Mouse (Mus musculus): ENCODE measurements around the gene Dlx4. TPM values are rescaled to one million over a fixed set of nuclear protein-coding genes. Genes with fewer than 3 reads are reported as not detected.

The Dlx4 gene
- polyA plus RNA-seq, 1 experiment from 2014 or later, result not detected

DNA sequence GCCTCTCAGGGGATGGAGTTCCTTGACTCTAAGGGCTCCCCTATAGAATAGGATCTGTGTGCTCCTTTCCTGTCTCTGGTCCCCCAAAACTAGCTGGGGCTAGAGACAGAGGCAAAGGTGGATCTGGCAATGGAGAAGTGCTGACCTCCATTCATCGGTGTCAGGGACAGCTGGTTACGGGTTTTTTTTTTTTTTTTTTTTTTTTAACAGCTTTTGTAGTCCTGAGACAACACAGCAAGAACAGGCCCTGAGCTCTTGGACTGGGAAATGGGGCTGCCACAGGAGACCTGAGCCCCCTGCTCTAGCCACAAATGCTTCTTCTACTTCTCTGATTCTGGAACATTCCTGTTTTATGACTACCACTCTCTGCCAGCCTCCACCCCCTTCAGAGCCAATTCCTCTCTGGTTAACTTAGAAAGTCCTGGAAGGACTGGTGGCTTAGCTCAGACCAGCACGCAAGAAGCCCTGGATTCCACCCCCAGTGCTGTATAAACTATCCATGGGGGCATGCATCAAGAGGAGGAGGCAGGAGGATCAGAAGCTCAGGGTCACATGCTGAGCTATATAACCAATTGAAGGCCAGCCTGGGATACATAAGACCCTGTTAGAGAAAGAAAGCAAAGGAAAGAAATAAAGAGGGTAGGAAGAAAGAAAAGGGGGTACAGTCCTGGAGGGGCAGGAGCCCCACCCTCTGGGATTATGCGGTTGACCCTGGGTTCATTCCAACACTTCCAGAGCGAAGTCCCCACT is 47.5 kb downstream of the Dlx4 start:
- Histone ChIP-seq H3K36me3 (no peaks in the 10 kb centered on the region), H3K9ac (replicated peaks) (no peak overlapping the region), H3K9me3 (0 out of 2 replicates have a peak, but pooled peaks cover 2% of the 10 kb centered on the region), H3K4me1 (peaks cover 6% of the 10 kb centered on the region; the same call in 1 of the 2 replicates), H3K4me2 (replicated peaks) (no peak overlapping the region), H3K27ac (replicated peaks) (no peak overlapping the region), H3K27me3 (no peaks in the 10 kb centered on the region), H3K4me3 (no peak overlapping the region)
- no peak for ATAC-seq (ENCODE audit: low FRiP score, low read depth)
- 75% methylated on average over 5 of the region's 5 CpGs for WGBS

DNA sequence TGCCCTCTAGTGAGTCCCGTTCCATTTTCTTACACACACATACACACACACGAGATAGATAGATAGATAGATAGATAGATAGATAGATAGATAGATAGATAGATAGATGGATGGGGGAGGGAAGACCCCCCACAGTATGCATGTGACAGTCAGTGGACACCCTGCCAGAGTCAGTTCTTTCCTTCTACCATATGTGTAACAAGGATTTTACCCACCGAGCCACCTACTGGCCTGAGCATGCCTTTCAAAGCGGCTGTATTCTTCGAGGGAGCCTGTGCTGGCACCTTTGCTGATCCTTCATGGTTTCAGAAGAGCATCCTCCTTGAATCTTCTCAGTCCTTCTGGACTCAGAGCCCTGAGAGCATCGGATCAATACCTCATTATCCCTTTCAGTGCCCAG is 48.2 kb downstream of the Dlx4 start:
- WGBS, result 68% methylated on average over 6 of the region's 6 CpGs
- H3K36me3 ChIP-seq, result no peaks in the 10 kb centered on the region
- H3K27ac ChIP-seq (replicated peaks), result no peak overlapping the region
- peaks cover 6% of the 10 kb centered on the region; the same call in 1 of the 2 replicates for H3K4me1 ChIP-seq
- H3K4me3 ChIP-seq, result no peak overlapping the region
- no peaks in the 10 kb centered on the region for H3K9me3 ChIP-seq
- H3K9ac ChIP-seq (replicated peaks), result no peak overlapping the region
- no peaks in the 10 kb centered on the region for H3K27me3 ChIP-seq
- H3K4me2 ChIP-seq (replicated peaks), result no peak overlapping the region
- ATAC-seq (ENCODE audit: low FRiP score, low read depth), result no peak

- Histone ChIP-seq H3K36me3 (no peaks in the 10 kb centered on the region), H3K27me3 (no peaks in the 10 kb centered on the region), H3K9me3 (no peaks in the 10 kb centered on the region), H3K27ac (replicated peaks) (no peak overlapping the region), H3K4me3 (no peak overlapping the region), H3K9ac (replicated peaks) (no peak overlapping the region), H3K4me2 (replicated peaks) (no peak overlapping the region), H3K4me1 (peaks cover 6% of the 10 kb centered on the region; the same call in 1 of the 2 replicates)
- 54% methylated on average over 4 of the region's 4 CpGs for WGBS
- ATAC-seq (ENCODE audit: low FRiP score, low read depth), result no peak
These were observed 49.3 kb downstream of the Dlx4 start for GRCm38 (mm10) chr11:95096608-95097373.

DNA sequence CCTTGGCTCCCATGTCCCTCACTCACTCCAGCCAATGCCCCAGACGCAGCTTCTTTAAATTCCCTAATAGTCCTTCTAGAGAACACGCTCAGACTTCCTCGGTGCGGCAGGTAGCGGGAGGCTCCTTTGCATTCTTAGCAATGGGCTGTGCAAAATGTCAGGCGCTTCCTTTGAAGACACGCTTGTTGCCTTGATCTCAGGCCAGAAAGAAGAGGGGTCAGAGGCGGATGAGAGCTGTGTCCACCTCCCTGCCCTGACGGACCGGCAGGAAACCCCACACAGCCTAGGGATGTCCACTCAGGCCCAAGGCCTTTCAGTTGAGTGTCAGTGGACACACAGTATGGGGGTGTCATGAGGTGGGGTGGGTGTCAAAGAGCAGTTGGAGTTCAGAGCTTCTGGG is 50.5 kb downstream of the Dlx4 start:
- Histone ChIP-seq H3K9me3 (no peaks in the 10 kb centered on the region), H3K9ac (replicated peaks) (no peak overlapping the region), H3K27me3 (no peaks in the 10 kb centered on the region), H3K4me1 (peaks cover 6% of the 10 kb centered on the region; the same call in 1 of the 2 replicates), H3K4me2 (replicated peaks) (no peak overlapping the region), H3K4me3 (no peak overlapping the region), H3K36me3 (no peaks in the 10 kb centered on the region), H3K27ac (replicated peaks) (no peak overlapping the region)
- ATAC-seq (ENCODE audit: low FRiP score, low read depth), result no peak
- 82% methylated on average over 10 of the region's 10 CpGs for WGBS

DNA sequence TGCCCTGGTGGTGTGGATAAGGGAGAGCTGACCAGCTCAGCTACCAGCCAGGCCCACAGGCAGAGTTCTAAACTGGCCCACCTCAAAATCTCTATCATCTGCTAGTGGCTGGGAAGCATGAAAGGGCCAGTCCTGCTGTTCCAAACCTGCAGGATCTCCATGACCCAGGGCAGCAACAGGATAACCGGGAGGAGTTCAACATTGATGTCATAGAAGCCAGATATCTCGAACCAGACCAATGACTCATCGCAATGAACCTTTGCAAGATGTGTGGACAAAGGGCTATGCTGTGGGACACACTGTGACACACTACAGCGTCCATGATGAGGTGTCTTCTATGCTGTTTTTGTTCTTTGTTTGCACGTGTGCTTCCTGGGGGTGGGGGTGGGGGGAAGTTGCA is 53.0 kb downstream of the Dlx4 start:
- no peaks in the 10 kb centered on the region for H3K36me3 ChIP-seq
- H3K27me3 ChIP-seq, result no peaks in the 10 kb centered on the region
- peaks cover 6% of the 10 kb centered on the region; the same call in 1 of the 2 replicates for H3K4me1 ChIP-seq
- ATAC-seq (ENCODE audit: low FRiP score, low read depth), result no peak
- no peak overlapping the region for H3K4me2 ChIP-seq (replicated peaks)
- no peak overlapping the region for H3K27ac ChIP-seq (replicated peaks)
- no peaks in the 10 kb centered on the region for H3K9me3 ChIP-seq
- no peak overlapping the region for H3K4me3 ChIP-seq
- no peak overlapping the region for H3K9ac ChIP-seq (replicated peaks)
- WGBS, result 90% methylated on average over 5 of the region's 5 CpGs

Other genes with a start within 250 kb of the Dlx4 start
- gene Col1a1, start 210.0 kb downstream of the Dlx4 start, polyA plus RNA-seq (2016; fragmentation: Nextera tagmentation; extraction: Ambion mirVana), result 405 and 569 TPM in 2 replicates
- not detected in 2 replicates for gene Hils1, start 178.7 kb downstream of the Dlx4 start, polyA plus RNA-seq (2016; fragmentation: Nextera tagmentation; extraction: Ambion mirVana)
- gene Sgca, start 169.9 kb downstream of the Dlx4 start, polyA plus RNA-seq (2016; fragmentation: Nextera tagmentation; extraction: Ambion mirVana), result not detected in 2 replicates
- gene Ppp1r9b, start 155.2 kb downstream of the Dlx4 start, polyA plus RNA-seq (2016; fragmentation: Nextera tagmentation; extraction: Ambion mirVana), result 15.7 and 17.7 TPM in 2 replicates
- gene Samd14, start 136.4 kb downstream of the Dlx4 start, polyA plus RNA-seq (2016; fragmentation: Nextera tagmentation; extraction: Ambion mirVana), result 93.5 and 100 TPM in 2 replicates
- 19.1 and 22.7 TPM in 2 replicates for gene Pdk2, start 104.9 kb downstream of the Dlx4 start, polyA plus RNA-seq (2016; fragmentation: Nextera tagmentation; extraction: Ambion mirVana)
- gene Itga3, start 69.5 kb downstream of the Dlx4 start, polyA plus RNA-seq (2016; fragmentation: Nextera tagmentation; extraction: Ambion mirVana), result 6.3 and 6.5 TPM in 2 replicates
- gene Dlx3, start 26.1 kb downstream of the Dlx4 start, polyA plus RNA-seq (2016; fragmentation: Nextera tagmentation; extraction: Ambion mirVana), result 0.67 and 0.71 TPM in 2 replicates
- gene Tac4, start 115.3 kb upstream of the Dlx4 start, polyA plus RNA-seq (2016; fragmentation: Nextera tagmentation; extraction: Ambion mirVana), result 0.18 and 0.23 TPM in 2 replicates
- gene Kat7, start 164.0 kb upstream of the Dlx4 start, polyA plus RNA-seq (2016; fragmentation: Nextera tagmentation; extraction: Ambion mirVana), result 81.8 and 85.3 TPM in 2 replicates
- 6.7 and 7.8 TPM in 2 replicates for gene Fam117a, start 190.8 kb upstream of the Dlx4 start, polyA plus RNA-seq (2016; fragmentation: Nextera tagmentation; extraction: Ambion mirVana)
- 124 and 131 TPM in 2 replicates for gene Slc35b1, start 238.4 kb upstream of the Dlx4 start, polyA plus RNA-seq (2016; fragmentation: Nextera tagmentation; extraction: Ambion mirVana)

Data from midbrain, embryonic 12.5 days (tissue).